Mouse (Mus musculus): ENCODE measurements around the gene Dnaic2. TPM values are rescaled to one million over a fixed set of nuclear protein-coding genes. Genes with fewer than 3 reads are reported as not detected.

The Dnaic2 gene
- polyA plus RNA-seq, 1 experiment from 2014 or later, result 1.6 TPM

GRCm38 (mm10) chr11:114706358-114706757, 20.9 kb upstream of the Dnaic2 start:
- no peaks in the 10 kb centered on the region for H3K9me3 ChIP-seq (replicated peaks; ENCODE audit: control insufficient read depth, low read length)
- H3K36me3 ChIP-seq (replicated peaks; ENCODE audit: control insufficient read depth, insufficient read depth, low read depth, low read length), result no peaks in the 10 kb centered on the region
- no peak overlapping the region for H3K9ac ChIP-seq (replicated peaks; ENCODE audit: low read length)
- H3K4me2 ChIP-seq (ENCODE audit: low read depth, low read length), result no peak overlapping the region
- no peak overlapping the region for H3K4me3 ChIP-seq (ENCODE audit: low read depth, low read length)
- DNase-seq (ENCODE audit: low spot score) (no peak), ATAC-seq (replicated peaks; ENCODE audit: insufficient number of reproducible peaks, low FRiP score, low TSS enrichment, low read depth) (no peak)
- no peak overlapping the region for H3K27ac ChIP-seq (replicated peaks; ENCODE audit: low read depth, low read length)
- WGBS, result 90% methylated on average over 5 of the region's 5 CpGs
- H3K4me1 ChIP-seq (ENCODE audit: control insufficient read depth, insufficient read depth, low read length), result no peaks in the 10 kb centered on the region
- H3K27me3 ChIP-seq (ENCODE audit: control insufficient read depth, insufficient read depth, low read length), result no peaks in the 10 kb centered on the region

GRCm38 (mm10) chr11:114711393-114711792, 15.8 kb upstream of the Dnaic2 start:
- Histone ChIP-seq H3K27ac (replicated peaks; ENCODE audit: low read depth, low read length) (no peak overlapping the region), H3K4me1 (ENCODE audit: control insufficient read depth, insufficient read depth, low read length) (no peaks in the 10 kb centered on the region), H3K4me2 (ENCODE audit: low read depth, low read length) (no peak overlapping the region), H3K4me3 (ENCODE audit: low read depth, low read length) (no peak overlapping the region), H3K9me3 (replicated peaks; ENCODE audit: control insufficient read depth, low read length) (no peaks in the 10 kb centered on the region), H3K9ac (replicated peaks; ENCODE audit: low read length) (no peak overlapping the region), H3K27me3 (ENCODE audit: control insufficient read depth, insufficient read depth, low read length) (no peaks in the 10 kb centered on the region), H3K36me3 (replicated peaks; ENCODE audit: control insufficient read depth, insufficient read depth, low read depth, low read length) (no peaks in the 10 kb centered on the region)
- DNase-seq (ENCODE audit: low spot score) (no peak), ATAC-seq (replicated peaks; ENCODE audit: insufficient number of reproducible peaks, low FRiP score, low TSS enrichment, low read depth) (no peak)
- 94% methylated on average over 3 of the region's 3 CpGs for WGBS

- no peak overlapping the region for H3K4me2 ChIP-seq (ENCODE audit: low read depth, low read length)
- no peak for DNase-seq (ENCODE audit: low spot score)
- H3K27me3 ChIP-seq (ENCODE audit: control insufficient read depth, insufficient read depth, low read length), result no peaks in the 10 kb centered on the region
- no peak overlapping the region for H3K27ac ChIP-seq (replicated peaks; ENCODE audit: low read depth, low read length)
- 93% methylated on average over 12 of the region's 12 CpGs for WGBS
- no peaks in the 10 kb centered on the region for H3K9me3 ChIP-seq (replicated peaks; ENCODE audit: control insufficient read depth, low read length)
- H3K36me3 ChIP-seq (replicated peaks; ENCODE audit: control insufficient read depth, insufficient read depth, low read depth, low read length), result no peaks in the 10 kb centered on the region
- H3K9ac ChIP-seq (replicated peaks; ENCODE audit: low read length), result no peak overlapping the region
- no peak overlapping the region for H3K4me3 ChIP-seq (ENCODE audit: low read depth, low read length)
- H3K4me1 ChIP-seq (ENCODE audit: control insufficient read depth, insufficient read depth, low read length), result no peaks in the 10 kb centered on the region
- no peak for ATAC-seq (replicated peaks; ENCODE audit: insufficient number of reproducible peaks, low FRiP score, low TSS enrichment, low read depth)
These were observed 15.3 kb upstream of the Dnaic2 start for GRCm38 (mm10) chr11:114711861-114712260.

GRCm38 (mm10) chr11:114714526-114714925, 12.7 kb upstream of the Dnaic2 start:
- H3K27ac ChIP-seq (replicated peaks; ENCODE audit: low read depth, low read length), result no peak overlapping the region
- no peaks in the 10 kb centered on the region for H3K9me3 ChIP-seq (replicated peaks; ENCODE audit: control insufficient read depth, low read length)
- H3K4me1 ChIP-seq (ENCODE audit: control insufficient read depth, insufficient read depth, low read length), result no peaks in the 10 kb centered on the region
- 84% methylated on average over 6 of the region's 6 CpGs for WGBS
- ATAC-seq (replicated peaks; ENCODE audit: insufficient number of reproducible peaks, low FRiP score, low TSS enrichment, low read depth) (no peak), DNase-seq (ENCODE audit: low spot score) (no peak)
- no peak overlapping the region for H3K9ac ChIP-seq (replicated peaks; ENCODE audit: low read length)
- no peak overlapping the region for H3K4me2 ChIP-seq (ENCODE audit: low read depth, low read length)
- no peaks in the 10 kb centered on the region for H3K36me3 ChIP-seq (replicated peaks; ENCODE audit: control insufficient read depth, insufficient read depth, low read depth, low read length)
- no peak overlapping the region for H3K4me3 ChIP-seq (ENCODE audit: low read depth, low read length)
- H3K27me3 ChIP-seq (ENCODE audit: control insufficient read depth, insufficient read depth, low read length), result no peaks in the 10 kb centered on the region

- H3K9ac ChIP-seq (replicated peaks; ENCODE audit: low read length), result no peak overlapping the region
- no peak for DNase-seq (ENCODE audit: low spot score)
- H3K36me3 ChIP-seq (replicated peaks; ENCODE audit: control insufficient read depth, insufficient read depth, low read depth, low read length), result no peaks in the 10 kb centered on the region
- H3K4me2 ChIP-seq (ENCODE audit: low read depth, low read length), result no peak overlapping the region
- no peak overlapping the region for H3K27ac ChIP-seq (replicated peaks; ENCODE audit: low read depth, low read length)
- H3K4me3 ChIP-seq (ENCODE audit: low read depth, low read length), result no peak overlapping the region
- ATAC-seq (replicated peaks; ENCODE audit: insufficient number of reproducible peaks, low FRiP score, low TSS enrichment, low read depth), result no peak
- no peaks in the 10 kb centered on the region for H3K27me3 ChIP-seq (ENCODE audit: control insufficient read depth, insufficient read depth, low read length)
- WGBS, result 72% methylated on average over 7 of the region's 7 CpGs
- H3K9me3 ChIP-seq (replicated peaks; ENCODE audit: control insufficient read depth, low read length), result no peaks in the 10 kb centered on the region
- H3K4me1 ChIP-seq (ENCODE audit: control insufficient read depth, insufficient read depth, low read length), result no peaks in the 10 kb centered on the region
These were observed 11.7 kb upstream of the Dnaic2 start for GRCm38 (mm10) chr11:114715531-114715930.

- ATAC-seq (replicated peaks; ENCODE audit: insufficient number of reproducible peaks, low FRiP score, low TSS enrichment, low read depth), result no peak
- Histone ChIP-seq H3K36me3 (replicated peaks; ENCODE audit: control insufficient read depth, insufficient read depth, low read depth, low read length) (no peaks in the 10 kb centered on the region), H3K27me3 (ENCODE audit: control insufficient read depth, insufficient read depth, low read length) (no peaks in the 10 kb centered on the region), H3K9ac (replicated peaks; ENCODE audit: low read length) (no peak overlapping the region), H3K4me1 (ENCODE audit: control insufficient read depth, insufficient read depth, low read length) (no peaks in the 10 kb centered on the region), H3K27ac (replicated peaks; ENCODE audit: low read depth, low read length) (no peak overlapping the region), H3K9me3 (replicated peaks; ENCODE audit: control insufficient read depth, low read length) (no peaks in the 10 kb centered on the region), H3K4me3 (ENCODE audit: low read depth, low read length) (no peak overlapping the region), H3K4me2 (ENCODE audit: low read depth, low read length) (no peak overlapping the region)
- no peak for DNase-seq (ENCODE audit: low spot score)
- 88% methylated on average over 10 of the region's 10 CpGs for WGBS
These were observed 6.7 kb upstream of the Dnaic2 start for GRCm38 (mm10) chr11:114720535-114720934.

GRCm38 (mm10) chr11:114722438-114722837, 4.8 kb upstream of the Dnaic2 start:
- Histone ChIP-seq H3K9me3 (replicated peaks; ENCODE audit: control insufficient read depth, low read length) (no peaks in the 10 kb centered on the region), H3K4me1 (ENCODE audit: control insufficient read depth, insufficient read depth, low read length) (no peaks in the 10 kb centered on the region), H3K27me3 (ENCODE audit: control insufficient read depth, insufficient read depth, low read length) (no peaks in the 10 kb centered on the region), H3K4me2 (ENCODE audit: low read depth, low read length) (no peak overlapping the region), H3K9ac (replicated peaks; ENCODE audit: low read length) (no peak overlapping the region), H3K36me3 (replicated peaks; ENCODE audit: control insufficient read depth, insufficient read depth, low read depth, low read length) (no peaks in the 10 kb centered on the region), H3K4me3 (ENCODE audit: low read depth, low read length) (no peak overlapping the region), H3K27ac (replicated peaks; ENCODE audit: low read depth, low read length) (no peak overlapping the region)
- ATAC-seq (replicated peaks; ENCODE audit: insufficient number of reproducible peaks, low FRiP score, low TSS enrichment, low read depth) (no peak), DNase-seq (ENCODE audit: low spot score) (no peak)
- WGBS, result 89% methylated on average over 8 of the region's 8 CpGs

- Histone ChIP-seq H3K27ac (replicated peaks; ENCODE audit: low read depth, low read length) (no peak overlapping the region), H3K4me2 (ENCODE audit: low read depth, low read length) (no peak overlapping the region), H3K27me3 (ENCODE audit: control insufficient read depth, insufficient read depth, low read length) (no peaks in the 10 kb centered on the region), H3K36me3 (replicated peaks; ENCODE audit: control insufficient read depth, insufficient read depth, low read depth, low read length) (no peaks in the 10 kb centered on the region), H3K4me1 (ENCODE audit: control insufficient read depth, insufficient read depth, low read length) (no peaks in the 10 kb centered on the region), H3K4me3 (ENCODE audit: low read depth, low read length) (no peak overlapping the region), H3K9me3 (replicated peaks; ENCODE audit: control insufficient read depth, low read length) (no peaks in the 10 kb centered on the region), H3K9ac (replicated peaks; ENCODE audit: low read length) (no peak overlapping the region)
- ATAC-seq (replicated peaks; ENCODE audit: insufficient number of reproducible peaks, low FRiP score, low TSS enrichment, low read depth) (no peak), DNase-seq (ENCODE audit: low spot score) (no peak)
- 68% methylated on average over 13 of the region's 13 CpGs for WGBS
These were observed 4.2 kb upstream of the Dnaic2 start for GRCm38 (mm10) chr11:114723030-114723429.

Data from embryonic facial prominence, embryonic 11.5 days (tissue).